Mouse (Mus musculus) erythroblast, embryonic 14.5 days (primary cell): Measurements from ENCODE around the gene Smlr1. TPM values are rescaled to one million over a fixed set of nuclear protein-coding genes. Genes with fewer than 3 reads are reported as not detected.

Experiments
- H3K27me3 ChIP-seq: 2 replicates; pipeline ENCODE4 v1.6.1; 2012; ENCODE audit warnings: inconsistent platforms; ENCODE audit not compliant: control insufficient read depth
- H3K36me3 ChIP-seq: 2 replicates; pipeline ENCODE4 v1.6.1; 2012; ENCODE audit warnings: mild to moderate bottlenecking, inconsistent platforms; ENCODE audit not compliant: control insufficient read depth
- H3K4me1 ChIP-seq: 2 replicates; pipeline ENCODE4 v1.6.1; 2012; ENCODE audit warnings: inconsistent platforms; ENCODE audit not compliant: control insufficient read depth
- H3K4me3 ChIP-seq: replicated peaks from 2 replicates; pipeline ENCODE3; 2012; ENCODE audit warnings: moderate library complexity, mild to moderate bottlenecking, inconsistent platforms
- H3K9me3 ChIP-seq: 2 replicates; pipeline ENCODE4 v1.6.1; 2012; ENCODE audit warnings: low read length, inconsistent platforms, mixed read lengths; ENCODE audit not compliant: control insufficient read depth
- GATA1 ChIP-seq: IDR thresholded peaks from 2 replicates; pipeline ENCODE4 v1.6.1; 2012; ENCODE audit warnings: low read length, inconsistent platforms, mixed read lengths
- TAL1 ChIP-seq: IDR thresholded peaks from 3 replicates; pipeline ENCODE4 v1.6.1; 2012; ENCODE audit warnings: low read length, inconsistent platforms, mixed read lengths
- polyA plus RNA-seq: library from polyadenylated mRNA; stranded (reverse); fragments of >175 nt; gene quantifications from 2 replicates; pipeline ENCODE4 v1.2.3, GENCODE M21; 2012

Smlr1 gene
- polyA plus RNA-seq, 1 experiment = not detected

GRCm38 (mm10) chr10:25520428-25520827, 15.6 kb downstream of the Smlr1 start:
- Histone ChIP-seq H3K4me3 (no peak overlapping the region), H3K4me1 (no peaks in the 10 kb centered on the region), H3K36me3 (peaks cover 2% of the 10 kb centered on the region; the same call in 1 of the 2 replicates), H3K9me3 (no peaks in the 10 kb centered on the region), H3K27me3 (no peaks in the 10 kb centered on the region)
- TF ChIP-seq TAL1 (no peak), GATA1 (no peak)

DNA sequence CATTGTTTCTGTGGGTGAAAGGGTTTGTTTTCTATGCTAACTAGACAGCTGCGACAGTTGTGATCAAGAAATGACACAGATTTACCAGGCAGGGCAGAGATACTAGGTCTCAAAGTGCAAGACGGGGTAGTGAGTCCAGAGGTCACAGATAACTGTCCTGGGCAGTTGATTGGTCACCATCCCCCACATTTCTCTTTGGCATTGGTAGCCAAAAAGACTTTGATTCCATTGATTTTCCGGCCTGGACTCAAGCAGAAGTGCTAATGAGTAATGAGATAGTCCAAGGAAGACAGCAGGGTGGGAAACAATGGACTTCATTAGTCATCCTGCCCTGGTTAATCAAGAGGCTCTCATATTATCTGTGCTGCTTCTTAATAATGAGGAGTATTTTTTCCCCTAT, 16.1 kb downstream of the Smlr1 start:
- Histone ChIP-seq H3K4me3 (no peak overlapping the region), H3K4me1 (no peaks in the 10 kb centered on the region), H3K27me3 (no peaks in the 10 kb centered on the region), H3K36me3 (peaks cover 2% of the 10 kb centered on the region; the same call in 1 of the 2 replicates), H3K9me3 (no peaks in the 10 kb centered on the region)
- TF ChIP-seq TAL1 = no peak
- TF ChIP-seq GATA1 = no peak

GRCm38 (mm10) chr10:25513821-25514220, 22.2 kb downstream of the Smlr1 start:
- Histone ChIP-seq H3K36me3 (peaks cover 2% of the 10 kb centered on the region; the same call in 1 of the 2 replicates), H3K27me3 (no peaks in the 10 kb centered on the region), H3K4me3 (no peak overlapping the region), H3K9me3 (no peaks in the 10 kb centered on the region), H3K4me1 (no peaks in the 10 kb centered on the region)
- TF ChIP-seq TAL1 = no peak
- no peak for TF ChIP-seq GATA1

DNA sequence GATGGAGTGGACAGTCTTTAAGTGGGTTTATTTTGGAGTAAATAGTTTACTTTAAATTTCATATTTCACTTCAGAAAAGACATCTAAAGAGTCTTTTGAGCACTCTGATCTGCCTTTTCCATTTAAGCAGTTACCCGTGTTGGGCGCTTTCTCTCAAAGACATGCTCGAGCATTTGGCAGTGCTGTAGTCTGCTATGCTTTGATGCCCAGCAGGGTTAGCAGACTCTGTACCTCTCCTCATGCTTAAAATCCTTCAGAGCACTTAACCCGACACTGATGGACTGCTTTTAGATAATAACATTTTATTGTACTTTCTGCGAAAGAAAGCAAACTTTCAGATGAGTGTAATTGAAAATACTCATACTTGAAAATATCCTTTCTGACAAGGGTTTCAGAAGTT, 32.8 kb downstream of the Smlr1 start:
- TF ChIP-seq TAL1 (no peak), GATA1 (no peak)
- Histone ChIP-seq H3K27me3 (no peaks in the 10 kb centered on the region), H3K4me1 (no peaks in the 10 kb centered on the region), H3K4me3 (no peak overlapping the region), H3K9me3 (no peaks in the 10 kb centered on the region), H3K36me3 (no peaks in the 10 kb centered on the region; the same call in 1 of the 2 replicates)

- no peaks in the 10 kb centered on the region for H3K27me3 ChIP-seq
- TF ChIP-seq GATA1 (no peak), TAL1 (no peak)
- no peak overlapping the region for H3K4me3 ChIP-seq
- no peaks in the 10 kb centered on the region; the same call in 1 of the 2 replicates for H3K36me3 ChIP-seq
- no peaks in the 10 kb centered on the region for H3K9me3 ChIP-seq
- no peaks in the 10 kb centered on the region for H3K4me1 ChIP-seq
Observed at GRCm38 (mm10) chr10:25499323-25500071, 36.6 kb downstream of the Smlr1 start.

- Histone ChIP-seq H3K9me3 (no peaks in the 10 kb centered on the region), H3K4me1 (no peaks in the 10 kb centered on the region), H3K27me3 (no peaks in the 10 kb centered on the region), H3K36me3 (no peaks in the 10 kb centered on the region), H3K4me3 (no peak overlapping the region)
- TF ChIP-seq TAL1 (no peak), GATA1 (no peak)
Observed at GRCm38 (mm10) chr10:25488456-25488855, 47.6 kb downstream of the Smlr1 start.

DNA sequence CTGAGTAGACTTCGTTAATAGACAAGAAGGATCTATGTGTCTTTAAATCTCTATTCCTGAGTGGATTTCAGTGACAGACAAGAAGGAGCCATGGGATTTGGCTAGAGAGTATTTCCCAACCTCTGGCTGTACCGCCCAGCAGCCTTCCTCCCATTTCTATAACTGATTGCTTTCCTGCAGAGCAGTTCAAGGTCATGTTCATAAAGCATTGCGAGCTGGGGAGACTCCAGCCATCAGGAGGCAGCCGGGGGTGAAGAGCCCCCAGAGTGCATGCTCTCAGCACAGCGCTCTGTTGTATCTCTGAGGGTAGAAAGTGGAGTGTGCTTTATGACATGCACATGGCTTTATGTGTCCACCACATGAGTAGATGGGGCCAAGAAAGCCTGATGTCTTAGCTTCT, 53.3 kb downstream of the Smlr1 start:
- no peaks in the 10 kb centered on the region for H3K9me3 ChIP-seq
- H3K4me3 ChIP-seq = no peak overlapping the region
- TF ChIP-seq GATA1 = no peak
- TF ChIP-seq TAL1 = no peak
- H3K27me3 ChIP-seq = no peaks in the 10 kb centered on the region
- H3K36me3 ChIP-seq = peaks cover 3% of the 10 kb centered on the region; the same call in 1 of the 2 replicates
- no peaks in the 10 kb centered on the region for H3K4me1 ChIP-seq

GRCm38 (mm10) chr10:25479716-25480115, 56.4 kb downstream of the Smlr1 start:
- Histone ChIP-seq H3K9me3 (peaks cover 5% of the 10 kb centered on the region), H3K36me3 (peaks cover 3% of the 10 kb centered on the region; the same call in 1 of the 2 replicates), H3K4me1 (no peaks in the 10 kb centered on the region), H3K4me3 (no peak overlapping the region), H3K27me3 (no peaks in the 10 kb centered on the region)
- TF ChIP-seq GATA1 (no peak), TAL1 (no peak)

Other genes with a start within 250 kb of the Smlr1 start
- 2.5 and 2.6 TPM in 2 replicates for gene Akap7, start 228.4 kb downstream of the Smlr1 start, polyA plus RNA-seq
- 0.47 and 0.48 TPM in 2 replicates for gene Epb41l2, start 176.5 kb downstream of the Smlr1 start, polyA plus RNA-seq